Mouse (Mus musculus): ENCODE data around the gene Spred2. TPM values are rescaled to one million over a fixed set of nuclear protein-coding genes. Genes with fewer than 3 reads are reported as not detected.

The Spred2 gene
- polyA plus RNA-seq, 1 experiment = 25.4 TPM

GRCm38 (mm10) chr11:19947626-19948135 is 23.5 kb downstream of the Spred2 start:
- no peaks in the 10 kb centered on the region for H3K27me3 ChIP-seq (replicated peaks)
- no peak for TF ChIP-seq GATA1 (IDR thresholded peaks at IDR 0.05; ENCODE audit: borderline replicate concordance, low read length)
- TF ChIP-seq FLI1 (IDR thresholded peaks at IDR 0.05; ENCODE audit: low read length) = no peak
- H3K4me3 ChIP-seq (replicated peaks) = peak overlapping the region; percentile 40
- peaks cover 53% of the 10 kb centered on the region for H3K36me3 ChIP-seq (replicated peaks; ENCODE audit: low read length)
- peaks cover 4% of the 10 kb centered on the region; the same call in 1 of the 2 replicates for H3K9me3 ChIP-seq
- H3K4me1 ChIP-seq = peaks cover 86% of the 10 kb centered on the region

- peaks cover 36% of the 10 kb centered on the region for H3K36me3 ChIP-seq (replicated peaks; ENCODE audit: low read length)
These were observed 25.6 kb downstream of the Spred2 start for GRCm38 (mm10) chr11:19949725-19950124.

GRCm38 (mm10) chr11:19950169-19950568 is 26.0 kb downstream of the Spred2 start:
- H3K9me3 ChIP-seq = peaks cover 4% of the 10 kb centered on the region; the same call in 1 of the 2 replicates
- H3K27me3 ChIP-seq (replicated peaks) = no peaks in the 10 kb centered on the region
- TF ChIP-seq GATA1 (IDR thresholded peaks at IDR 0.05; ENCODE audit: borderline replicate concordance, low read length) (no peak), FLI1 (IDR thresholded peaks at IDR 0.05; ENCODE audit: low read length) (no peak)
- peaks cover 36% of the 10 kb centered on the region for H3K36me3 ChIP-seq (replicated peaks; ENCODE audit: low read length)
- H3K4me3 ChIP-seq (replicated peaks) = no peak overlapping the region
- H3K4me1 ChIP-seq = peaks cover 93% of the 10 kb centered on the region

More at GRCm38 (mm10) chr11:19949725-19950124, 25.6 kb downstream of the Spred2 start:
- H3K9me3 ChIP-seq = peaks cover 4% of the 10 kb centered on the region; the same call in 1 of the 2 replicates
- peaks cover 93% of the 10 kb centered on the region for H3K4me1 ChIP-seq
- H3K27me3 ChIP-seq (replicated peaks) = no peaks in the 10 kb centered on the region
- H3K4me3 ChIP-seq (replicated peaks) = no peak overlapping the region
- TF ChIP-seq GATA1 (IDR thresholded peaks at IDR 0.05; ENCODE audit: borderline replicate concordance, low read length) (no peak), FLI1 (IDR thresholded peaks at IDR 0.05; ENCODE audit: low read length) (no peak)

- Histone ChIP-seq H3K27me3 (replicated peaks) (no peaks in the 10 kb centered on the region), H3K4me1 (peaks cover 100% of the 10 kb centered on the region), H3K4me3 (replicated peaks) (peak overlapping the region; percentile 33), H3K9me3 (no peaks in the 10 kb centered on the region), H3K36me3 (replicated peaks; ENCODE audit: low read length) (peaks cover 17% of the 10 kb centered on the region)
- TF ChIP-seq GATA1 (IDR thresholded peaks at IDR 0.05; ENCODE audit: borderline replicate concordance, low read length) (no peak), FLI1 (IDR thresholded peaks at IDR 0.05; ENCODE audit: low read length) (no peak)
These were observed 28.8 kb downstream of the Spred2 start for GRCm38 (mm10) chr11:19952963-19953362.

- Histone ChIP-seq H3K9me3 (no peaks in the 10 kb centered on the region), H3K36me3 (replicated peaks; ENCODE audit: low read length) (peaks cover 16% of the 10 kb centered on the region), H3K4me1 (peaks cover 92% of the 10 kb centered on the region), H3K27me3 (replicated peaks) (no peaks in the 10 kb centered on the region), H3K4me3 (replicated peaks) (no peak overlapping the region)
- TF ChIP-seq FLI1 (IDR thresholded peaks at IDR 0.05; ENCODE audit: low read length) = no peak
- TF ChIP-seq GATA1 (IDR thresholded peaks at IDR 0.05; ENCODE audit: borderline replicate concordance, low read length) = no peak
These were observed 29.7 kb downstream of the Spred2 start for GRCm38 (mm10) chr11:19953919-19954318.

- Histone ChIP-seq H3K27me3 (replicated peaks) (no peaks in the 10 kb centered on the region), H3K4me1 (peaks cover 84% of the 10 kb centered on the region), H3K9me3 (no peaks in the 10 kb centered on the region), H3K4me3 (replicated peaks) (no peak overlapping the region), H3K36me3 (replicated peaks; ENCODE audit: low read length) (peaks cover 18% of the 10 kb centered on the region)
- no peak for TF ChIP-seq GATA1 (IDR thresholded peaks at IDR 0.05; ENCODE audit: borderline replicate concordance, low read length)
- no peak for TF ChIP-seq FLI1 (IDR thresholded peaks at IDR 0.05; ENCODE audit: low read length)
These were observed 30.9 kb downstream of the Spred2 start for GRCm38 (mm10) chr11:19955069-19955468.

- H3K36me3 ChIP-seq (replicated peaks; ENCODE audit: low read length) = peaks cover 18% of the 10 kb centered on the region
- TF ChIP-seq FLI1 (IDR thresholded peaks at IDR 0.05; ENCODE audit: low read length) (no peak), GATA1 (IDR thresholded peaks at IDR 0.05; ENCODE audit: borderline replicate concordance, low read length) (no peak)
- H3K27me3 ChIP-seq (replicated peaks) = no peaks in the 10 kb centered on the region
- peaks cover 83% of the 10 kb centered on the region for H3K4me1 ChIP-seq
- peak overlapping the region; percentile 57 for H3K4me3 ChIP-seq (replicated peaks)
- no peaks in the 10 kb centered on the region for H3K9me3 ChIP-seq
These were observed 31.5 kb downstream of the Spred2 start for GRCm38 (mm10) chr11:19955701-19956100.

- TF ChIP-seq FLI1 (IDR thresholded peaks at IDR 0.05; ENCODE audit: low read length) (no peak), GATA1 (IDR thresholded peaks at IDR 0.05; ENCODE audit: borderline replicate concordance, low read length) (no peak)
- peaks cover 80% of the 10 kb centered on the region for H3K4me1 ChIP-seq
- H3K36me3 ChIP-seq (replicated peaks; ENCODE audit: low read length) = peaks cover 37% of the 10 kb centered on the region
These were observed 34.8 kb downstream of the Spred2 start for GRCm38 (mm10) chr11:19959006-19959405.

GRCm38 (mm10) chr11:19959897-19960296 is 35.7 kb downstream of the Spred2 start:
- Histone ChIP-seq H3K4me1 (peaks cover 80% of the 10 kb centered on the region), H3K27me3 (replicated peaks) (no peaks in the 10 kb centered on the region), H3K4me3 (replicated peaks) (no peak overlapping the region), H3K36me3 (replicated peaks; ENCODE audit: low read length) (peaks cover 39% of the 10 kb centered on the region), H3K9me3 (no peaks in the 10 kb centered on the region)
- TF ChIP-seq GATA1 (IDR thresholded peaks at IDR 0.05; ENCODE audit: borderline replicate concordance, low read length) = no peak
- TF ChIP-seq FLI1 (IDR thresholded peaks at IDR 0.05; ENCODE audit: low read length) = no peak

More at GRCm38 (mm10) chr11:19959006-19959405, 34.8 kb downstream of the Spred2 start:
- H3K4me3 ChIP-seq (replicated peaks) = no peak overlapping the region
- no peaks in the 10 kb centered on the region for H3K9me3 ChIP-seq
- H3K27me3 ChIP-seq (replicated peaks) = no peaks in the 10 kb centered on the region

- Histone ChIP-seq H3K27me3 (replicated peaks) (no peaks in the 10 kb centered on the region), H3K4me1 (peaks cover 80% of the 10 kb centered on the region), H3K4me3 (replicated peaks) (no peak overlapping the region), H3K9me3 (no peaks in the 10 kb centered on the region), H3K36me3 (replicated peaks; ENCODE audit: low read length) (peaks cover 36% of the 10 kb centered on the region)
- TF ChIP-seq GATA1 (IDR thresholded peaks at IDR 0.05; ENCODE audit: borderline replicate concordance, low read length) (no peak), FLI1 (IDR thresholded peaks at IDR 0.05; ENCODE audit: low read length) (no peak)
These were observed 36.4 kb downstream of the Spred2 start for GRCm38 (mm10) chr11:19960541-19960940.

Measured in megakaryocyte, embryonic 14.5 days (primary cell).